Mouse (Mus musculus): ENCODE results near the gene Gm10061.
"Not testable (repeated sequence)": the region's sequence is repeated elsewhere in the genome, so short reads cannot be mapped to it uniquely, and the experiment has no call there.

Gene Gm10061

DNA sequence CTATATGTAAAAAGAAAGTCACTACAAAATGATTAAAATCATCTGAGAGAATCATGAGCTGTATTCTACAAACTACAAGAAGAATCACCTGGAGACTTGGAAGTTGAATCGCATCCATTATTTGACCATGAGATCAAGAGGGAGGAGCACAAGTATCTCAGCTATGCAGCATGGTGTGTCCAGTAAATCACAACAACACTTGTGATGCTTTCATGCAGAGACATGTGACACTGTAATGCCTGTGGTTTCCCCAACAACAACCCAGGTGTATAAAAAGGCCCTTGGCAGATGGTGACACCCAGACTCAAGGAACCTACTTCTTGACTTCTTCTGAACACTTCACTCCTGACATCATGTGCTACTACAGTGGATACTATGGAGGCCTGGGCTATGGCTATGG is at the start of gene Gm10061:
TSS of gene Gm10061 (plus strand) at position 301 of the 400 bp plus-strand sequence.
- CTCF ChIA-PET, result no interaction called here
- POLR2A ChIA-PET, result no interaction called here

DNA sequence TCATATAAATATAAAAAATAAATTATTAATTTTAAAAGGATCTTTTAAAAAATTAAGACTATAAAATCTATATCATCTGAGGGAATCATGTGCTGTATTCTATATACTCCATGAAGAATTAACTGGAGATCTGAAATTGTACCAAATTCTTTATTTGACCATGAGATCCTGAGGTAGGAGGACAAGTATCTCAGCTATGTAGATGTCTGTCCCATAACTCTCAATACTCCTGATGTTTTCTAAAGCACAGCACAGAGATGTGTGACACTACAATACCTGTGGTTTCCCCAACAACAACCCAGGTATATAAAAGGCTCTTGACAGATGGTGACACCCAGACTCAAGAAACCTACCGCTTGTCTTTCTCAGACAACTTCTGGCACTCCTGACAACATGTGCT is 10.3 kb upstream of the Gm10061 start, which contains the start of gene Gm6358:
TSS of gene Gm6358 (plus strand) at position 301 of the 400 bp plus-strand sequence.
- ChIA-PET CTCF (no interaction called here), POLR2A (no interaction called here)

DNA sequence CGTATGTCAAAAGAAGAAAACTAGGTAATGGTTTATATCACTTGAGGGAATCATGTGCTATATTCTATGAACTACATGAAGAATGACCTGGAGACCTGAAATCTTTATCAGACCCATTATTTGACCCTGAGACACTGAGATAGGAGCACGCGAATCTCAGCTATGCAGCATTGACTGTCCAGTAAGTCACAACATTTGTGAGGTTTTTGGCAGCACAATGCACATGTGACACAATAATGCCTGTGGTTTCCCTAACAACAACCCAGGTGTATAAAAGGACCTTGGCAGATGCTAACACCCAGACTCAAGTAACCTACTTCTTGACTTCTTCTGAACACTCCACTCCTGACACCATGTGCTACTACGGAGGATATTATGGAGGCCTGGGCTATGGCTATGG is 6.8 kb downstream of the Gm10061 start, which contains the start of gene Gm9789:
TSS of gene Gm9789 (plus strand) at position 301 of the 400 bp plus-strand sequence.
- ChIA-PET CTCF (no interaction called here), POLR2A (no interaction called here)

DNA sequence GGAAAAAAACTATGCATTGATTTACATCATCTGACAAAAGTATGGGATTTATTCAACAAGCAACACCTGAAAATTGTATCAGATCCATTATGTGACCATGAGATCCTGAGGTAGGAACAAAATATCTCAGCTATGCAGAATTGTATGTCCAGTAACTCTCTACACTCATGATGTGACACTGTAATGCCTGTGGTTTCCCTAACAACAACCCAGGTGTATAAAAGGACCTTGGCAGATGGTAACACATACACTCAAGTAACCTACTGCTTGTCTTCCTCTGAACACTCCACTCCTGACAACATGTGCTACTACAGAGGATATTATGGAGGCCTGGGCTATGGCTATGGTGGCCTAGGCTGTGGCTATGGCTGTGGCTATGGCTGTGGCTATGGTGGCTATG is 18.3 kb downstream of the Gm10061 start, which contains the start of gene Gm7735:
TSS of gene Gm7735 (plus strand) at position 301 of the 400 bp plus-strand sequence.
- POLR2A ChIA-PET, result interaction anchor here in 1 of 4 experiments (0.7 kb wide), 1 partner anchor 851 kb away, joined by 3 read pairs; no protein-coding TSS in a partner anchor
- CTCF ChIA-PET, result not testable (repeated sequence)

DNA sequence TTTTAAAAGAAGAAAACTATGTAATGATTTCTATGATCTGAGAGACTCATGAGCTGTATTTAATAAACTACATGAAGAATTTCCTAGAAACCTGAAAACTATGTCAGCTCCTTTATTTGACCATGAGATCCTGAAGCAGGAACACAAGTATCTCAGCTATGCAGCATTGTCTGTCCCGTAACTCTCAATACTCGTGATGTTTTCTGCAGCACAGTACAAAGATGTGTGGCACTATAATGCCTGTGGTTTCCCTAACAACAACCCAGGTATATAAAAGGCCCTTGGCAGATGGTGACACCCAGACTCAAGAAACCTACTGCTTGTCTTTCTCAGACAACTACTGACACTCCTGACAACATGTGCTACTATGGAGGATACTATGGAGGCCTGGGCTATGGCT is 23.5 kb downstream of the Gm10061 start, which contains the start of gene 1110057P08Rik:
TSS of gene 1110057P08Rik (plus strand) at position 301 of the 400 bp plus-strand sequence.
- POLR2A ChIA-PET, result no interaction called here
- CTCF ChIA-PET, result no interaction called here

DNA sequence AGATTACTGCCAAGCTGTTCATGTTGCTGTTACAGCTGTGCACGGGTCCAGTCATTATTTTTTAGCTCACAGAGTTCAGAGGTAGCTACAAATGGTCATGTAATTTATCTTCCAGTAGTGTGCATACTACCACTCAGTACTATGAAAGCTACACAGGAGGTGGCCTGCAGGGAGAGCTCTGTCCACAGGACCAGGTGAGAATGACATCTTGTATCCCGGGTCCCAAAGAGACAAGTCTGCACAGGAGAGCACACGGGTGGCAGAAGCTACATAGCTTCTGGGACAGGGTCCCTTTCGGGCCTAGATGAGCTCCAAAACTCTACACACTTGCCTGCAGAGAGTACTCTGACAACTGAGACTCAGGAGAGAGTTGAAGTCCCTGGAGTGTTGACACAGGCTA is 37.7 kb downstream of the Gm10061 start:
- POLR2A ChIA-PET, result no interaction called here
- CTCF ChIA-PET, result interaction anchor here in 2 of 4 experiments (0.6 to 1.3 kb wide), 4 partner anchors 10 to 329 kb away, joined by 3 to 7 read pairs (median 4); no protein-coding TSS in a partner anchor
